Mouse (Mus musculus): ENCODE results near the gene 1700017B05Rik.

DNA sequence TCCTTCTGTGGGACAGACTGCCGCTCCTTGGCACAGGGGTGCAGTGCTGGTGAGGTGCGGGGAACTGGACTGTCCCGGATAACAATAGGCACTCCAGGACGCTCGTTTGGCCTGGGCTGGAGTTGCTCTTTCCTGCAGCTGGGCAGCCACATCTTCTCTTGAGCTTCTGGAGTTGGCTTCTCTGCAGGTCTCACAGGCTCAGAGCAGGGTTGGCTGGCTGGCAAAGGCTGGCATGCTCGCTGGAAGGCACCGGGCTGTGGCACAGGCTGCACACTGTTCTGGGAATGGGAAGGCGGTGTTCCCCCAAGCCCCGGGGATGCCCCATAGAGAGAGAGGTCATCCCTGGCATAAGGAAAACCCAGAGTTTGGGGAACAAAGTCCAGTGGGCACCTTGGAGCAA is 4.8 kb downstream of the 1700017B05Rik start:
- TF ChIP-seq CTCF (IDR thresholded peaks at IDR 0.05) (no peak), POLR2A (IDR thresholded peaks at IDR 0.05; ENCODE audit: insufficient read depth, low read depth, low read length) (no peak)
